Mouse (Mus musculus) 416B (cell line): ENCODE data around the gene Rmi2.
A peak's percentile ranks its signal among the peaks of the same experiment; 100 is the strongest.

Experiments
- DNase-seq: peaks from one replicate; pipeline ENCODE4 v3.0.0; 2011; ENCODE audit warnings: low read depth

Rmi2 gene

DNA sequence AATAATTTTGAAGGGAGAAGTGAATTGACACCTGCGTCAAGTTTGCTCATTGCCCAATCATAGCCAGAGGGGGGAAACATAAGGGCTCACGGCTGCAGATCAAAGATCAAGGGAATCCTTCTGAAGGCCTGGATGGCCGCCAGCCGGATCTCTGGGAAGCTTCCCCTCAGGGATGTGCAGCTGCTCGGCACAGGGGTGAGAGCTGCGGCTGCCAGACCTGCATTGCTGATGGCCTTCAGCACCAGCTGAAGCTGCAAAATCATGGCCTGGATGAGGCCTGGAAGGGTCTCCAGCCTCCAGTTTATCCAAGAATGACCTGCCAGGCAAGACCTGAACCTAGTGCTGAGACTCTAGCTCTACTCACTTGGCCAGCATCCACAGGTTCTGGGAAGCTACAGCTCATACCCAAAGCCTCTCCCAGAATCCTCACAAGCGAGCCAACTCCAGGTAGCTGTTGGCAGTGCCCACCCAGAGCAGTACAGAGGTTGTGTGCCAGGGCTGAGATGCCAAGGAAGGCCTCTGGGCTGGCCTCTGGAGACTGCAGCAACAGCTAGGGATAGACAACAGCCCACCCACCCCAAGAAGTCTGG, 90.8 kb downstream of the Rmi2 start:
- DNase-seq, result no peak

GRCm38 (mm10) chr16:10927026-10927425, 92.2 kb downstream of the Rmi2 start:
- DNase-seq, result peak; percentile 41

DNA sequence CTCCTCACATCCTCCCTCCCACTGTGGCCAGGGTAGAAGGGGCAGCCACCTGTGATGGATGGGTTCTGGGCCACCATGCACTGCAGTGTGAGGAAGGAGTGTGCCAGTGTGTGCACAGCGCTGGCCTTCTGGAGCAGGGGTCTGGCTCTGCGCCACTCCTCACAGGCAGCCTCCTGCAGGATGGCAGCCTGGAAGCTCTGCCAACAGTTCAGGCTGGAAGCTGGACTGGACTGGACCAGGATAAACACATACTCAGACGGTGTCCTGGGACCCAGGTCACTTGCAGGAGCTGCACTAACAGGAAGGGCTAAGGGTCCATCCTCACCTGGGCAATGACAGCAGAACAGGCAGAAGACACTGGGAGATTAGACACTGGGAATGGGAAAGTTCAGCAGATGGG, 98.5 kb downstream of the Rmi2 start:
- DNase-seq, result no peak

DNA sequence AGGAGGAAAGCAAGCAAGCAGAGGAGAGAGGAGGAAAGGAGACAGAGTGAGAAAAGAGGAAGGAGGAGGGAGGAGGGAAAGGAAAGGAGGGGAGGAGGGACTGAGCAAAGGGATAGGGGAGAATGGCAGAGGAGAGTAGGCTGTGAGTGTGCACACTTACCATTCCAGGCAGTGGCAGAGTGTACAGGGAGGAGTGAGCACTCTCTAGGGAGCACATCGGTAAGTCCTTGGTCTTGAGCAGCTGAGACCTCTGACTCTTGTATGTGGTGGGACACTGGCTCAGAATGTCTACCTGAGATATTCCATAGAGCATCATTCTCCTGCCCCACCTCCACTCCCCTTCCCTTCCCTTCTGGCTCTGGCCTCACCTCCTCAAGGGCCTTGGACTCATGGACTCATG, 99.2 kb downstream of the Rmi2 start:
- DNase-seq, result no peak

GRCm38 (mm10) chr16:10936700-10937319, 102.0 kb downstream of the Rmi2 start:
- no peak for DNase-seq

- DNase-seq, result peak; percentile 51
Observed at GRCm38 (mm10) chr16:10937497-10937896, 102.6 kb downstream of the Rmi2 start.

DNA sequence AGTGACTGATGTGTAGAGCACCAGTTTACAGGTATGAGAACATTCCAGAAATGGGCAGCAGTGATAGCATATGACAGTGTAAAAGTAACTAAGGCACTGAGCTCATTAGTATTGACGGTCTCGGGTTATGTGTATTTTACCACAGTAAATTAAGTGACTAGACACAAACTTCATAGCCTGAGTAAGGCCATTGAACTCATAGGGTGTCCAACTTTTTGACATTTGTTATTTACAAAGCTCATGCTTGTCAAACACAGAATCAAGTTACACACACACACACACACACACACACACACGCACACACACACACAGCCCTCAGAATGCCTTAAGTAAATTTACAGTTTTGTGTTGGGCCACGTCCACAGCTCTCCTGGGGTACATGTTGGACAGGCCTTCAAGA, 105.1 kb downstream of the Rmi2 start:
- no peak for DNase-seq

- no peak for DNase-seq
Observed at GRCm38 (mm10) chr16:10940661-10941060, 105.8 kb downstream of the Rmi2 start.
